Mouse (Mus musculus) forebrain, embryonic 10.5 days (tissue): ENCODE results near the gene Hmbs. TPM values are rescaled to one million over a fixed set of nuclear protein-coding genes. Genes with fewer than 3 reads are reported as not detected.

ENCODE experiments used
- DNase-seq: peaks from one replicate; pipeline ENCODE4 v3.0.0-alpha.2; 2017; ENCODE audit warnings: low spot score; ENCODE audit errors: extremely low spot score
- H3K27ac ChIP-seq: fragments of 300-500 bp; sonication (generic); 2 replicates; pipeline ENCODE4 v1.5.1; 2016; ENCODE audit warnings: mild to moderate bottlenecking
- H3K27me3 ChIP-seq: fragments of 300-500 bp; sonication (generic); 2 replicates; pipeline ENCODE4 v1.6.1; 2016; ENCODE audit warnings: mild to moderate bottlenecking; ENCODE audit not compliant: poor library complexity, severe bottlenecking
- H3K36me3 ChIP-seq: fragments of 300-500 bp; sonication (generic); replicated peaks from 2 replicates; pipeline ENCODE4 v1.6.1; 2016; ENCODE audit warnings: mild to moderate bottlenecking, moderate library complexity
- H3K4me1 ChIP-seq: fragments of 300-500 bp; sonication (generic); 2 replicates; pipeline ENCODE4 v1.6.1; 2016
- H3K4me3 ChIP-seq: fragments of 300-500 bp; sonication (generic); 2 replicates; pipeline ENCODE4 v1.5.1; 2016; ENCODE audit warnings: mild to moderate bottlenecking, moderate library complexity
- H3K9me3 ChIP-seq: fragments of 300-500 bp; sonication (generic); 2 replicates; pipeline ENCODE4 v1.6.1; 2016; ENCODE audit warnings: mild to moderate bottlenecking, moderate library complexity
- WGBS: fragments of 180-500 bp; shearing (Covaris S2); methylation state at CpG from one replicate; pipeline ENCODE4 v1.1.7; 2016; 5-methylcytosine and 5-hydroxymethylcytosine counted together
- microRNA-seq: library from miRNA; unstranded; fragments of <30 nt; microRNA quantifications from one replicate; pipeline ENCODE4, GENCODE M21; 2017
- polyA plus RNA-seq: library from polyadenylated mRNA; unstranded; fragments of >200 nt; fragmentation: Nextera tagmentation; extraction: Ambion mirVana; gene quantifications from 2 replicates; pipeline ENCODE4 v1.2.1, GENCODE M21; 2016

Hmbs gene
- polyA plus RNA-seq, 1 experiment from 2014 or later: 210 TPM

- peak within 1 kb of the TSS; percentile 64 for H3K4me3 ChIP-seq
- peaks cover 46% of the 10 kb centered on the region for H3K27me3 ChIP-seq
- under 1% methylated on average over 38 of the region's 38 CpGs for WGBS
- no peaks in the 10 kb centered on the region; the same call in 1 of the 2 replicates for H3K9me3 ChIP-seq
- peak within 1 kb of the TSS; percentile 81 for H3K27ac ChIP-seq
- H3K4me1 ChIP-seq: peaks cover 39% of the 10 kb centered on the region
- H3K36me3 ChIP-seq: peaks cover 38% of the 10 kb centered on the region
- DNase-seq: peak; percentile 49
Measured at GRCm38 (mm10) chr9:44288076-44288958, 55.7 kb downstream of the Hmbs start, which contains the start of gene Abcg4. Gene Abcg4, minus strand, starts transcription at chr9:44288615.

- 1% methylated on average over 47 of the region's 47 CpGs for WGBS
- Histone ChIP-seq H3K36me3 (peaks cover 30% of the 10 kb centered on the region), H3K4me1 (peaks cover 39% of the 10 kb centered on the region), H3K4me3 (peak overlapping the region; percentile 64), H3K27me3 (peaks cover 46% of the 10 kb centered on the region), H3K27ac (peak overlapping the region; percentile 81), H3K9me3 (no peaks in the 10 kb centered on the region; the same call in 1 of the 2 replicates)
- peak; percentile 59 for DNase-seq
Measured at GRCm38 (mm10) chr9:44287401-44288075, 56.5 kb downstream of the Hmbs start.

GRCm38 (mm10) chr9:44287003-44287400 lies 57.0 kb downstream of the Hmbs start:
- peaks cover 39% of the 10 kb centered on the region for H3K4me1 ChIP-seq
- WGBS: 5% methylated on average over 11 of the region's 11 CpGs
- H3K4me3 ChIP-seq: peak overlapping the region; percentile 64
- H3K27me3 ChIP-seq: peaks cover 46% of the 10 kb centered on the region
- H3K27ac ChIP-seq: peak overlapping the region; percentile 81
- H3K9me3 ChIP-seq: no peaks in the 10 kb centered on the region; the same call in 1 of the 2 replicates
- no peak for DNase-seq
- H3K36me3 ChIP-seq: peaks cover 25% of the 10 kb centered on the region

Small RNA genes lying within 50 kb of the gene (microRNA-seq; reads per million reads assigned to microRNA genes)
- gene Gm44335: 0.90 reads per million

Other genes with a start within 250 kb of the Hmbs start
- gene Mfrp, start 242.5 kb downstream of the Hmbs start, polyA plus RNA-seq: 0.15 and 0.26 TPM in 2 replicates
- not detected in 2 replicates for gene C1qtnf5, start 237.0 kb downstream of the Hmbs start, polyA plus RNA-seq
- 0.06 and 0.36 TPM in 2 replicates for gene Gm49380, start 230.7 kb downstream of the Hmbs start, polyA plus RNA-seq
- 79.5 and 81.5 TPM in 2 replicates for gene Rnf26, start 230.7 kb downstream of the Hmbs start, polyA plus RNA-seq
- gene Mcam, start 209.8 kb downstream of the Hmbs start, polyA plus RNA-seq: 10.1 and 11.4 TPM in 2 replicates
- gene Cbl, start 110.2 kb downstream of the Hmbs start, polyA plus RNA-seq: 21.3 and 23.8 TPM in 2 replicates
- not detected in 2 replicates for gene Ccdc153, start 103.6 kb downstream of the Hmbs start, polyA plus RNA-seq
- 0.06 TPM in 1 of 2 replicates, not detected in the other for gene Pdzd3, start 92.8 kb downstream of the Hmbs start, polyA plus RNA-seq
- gene Nlrx1, start 75.6 kb downstream of the Hmbs start, polyA plus RNA-seq: 2.8 and 2.9 TPM in 2 replicates
- gene Abcg4, start 55.6 kb downstream of the Hmbs start, polyA plus RNA-seq: 5.3 and 7.2 TPM in 2 replicates
- gene Hinfp, start 38.6 kb downstream of the Hmbs start, polyA plus RNA-seq: 32.8 and 33.0 TPM in 2 replicates
- gene C2cd2l, start 23.9 kb downstream of the Hmbs start, polyA plus RNA-seq: 8.3 and 8.7 TPM in 2 replicates
- gene Dpagt1, start 18.2 kb downstream of the Hmbs start, polyA plus RNA-seq: 48.0 and 49.3 TPM in 2 replicates
- gene H2afx, start 9.5 kb downstream of the Hmbs start, polyA plus RNA-seq: 524 and 528 TPM in 2 replicates
- 29.0 and 32.3 TPM in 2 replicates for gene Vps11, start 17.4 kb upstream of the Hmbs start, polyA plus RNA-seq
- gene Hyou1, start 35.3 kb upstream of the Hmbs start, polyA plus RNA-seq: 38.7 and 43.7 TPM in 2 replicates
- 18.8 and 19.4 TPM in 2 replicates for gene Slc37a4, start 52.6 kb upstream of the Hmbs start, polyA plus RNA-seq
- 2,069 and 2,211 TPM in 2 replicates for gene Rps25, start 62.9 kb upstream of the Hmbs start, polyA plus RNA-seq
- gene Trappc4, start 63.4 kb upstream of the Hmbs start, polyA plus RNA-seq: 181 and 189 TPM in 2 replicates
- gene Ccdc84, start 74.3 kb upstream of the Hmbs start, polyA plus RNA-seq: 25.6 and 26.1 TPM in 2 replicates
- not detected in 2 replicates for gene Foxr1, start 96.9 kb upstream of the Hmbs start, polyA plus RNA-seq
- gene Upk2, start 110.7 kb upstream of the Hmbs start, polyA plus RNA-seq: not detected in 2 replicates
- gene Bcl9l, start 138.6 kb upstream of the Hmbs start, polyA plus RNA-seq: 3.9 and 5.0 TPM in 2 replicates
- 0.05 TPM in 1 of 2 replicates, not detected in the other for gene Cxcr5, start 217.6 kb upstream of the Hmbs start, polyA plus RNA-seq